Mouse (Mus musculus): ENCODE data around the gene Senp6.
A peak's percentile ranks its signal among the peaks of the same experiment; 100 is the strongest.
"Not testable (repeated sequence)": the region's sequence is repeated elsewhere in the genome, so short reads cannot be mapped to it uniquely, and the experiment has no call there.

Gene Senp6

DNA sequence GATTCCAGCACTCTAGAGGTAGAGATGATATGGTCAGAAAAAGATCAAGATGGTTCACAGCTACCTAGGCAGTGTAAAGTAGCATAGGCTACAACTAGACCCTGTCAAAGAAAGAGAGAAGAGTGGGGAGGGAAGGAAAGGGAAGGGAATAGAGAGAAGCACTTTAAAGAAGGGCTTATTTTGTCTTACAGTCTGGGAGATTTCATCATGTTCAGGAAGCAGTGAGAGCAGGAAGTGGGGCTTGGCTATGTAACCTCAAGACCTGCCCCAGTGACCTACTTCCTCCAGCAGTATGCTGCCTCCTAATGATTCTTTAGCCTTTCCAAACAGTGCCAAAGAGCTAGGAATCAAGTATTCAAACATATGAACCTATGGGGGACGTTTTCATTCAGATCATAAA, 14.2 kb downstream of the Senp6 start:
- DNase-seq = no peak

DNA sequence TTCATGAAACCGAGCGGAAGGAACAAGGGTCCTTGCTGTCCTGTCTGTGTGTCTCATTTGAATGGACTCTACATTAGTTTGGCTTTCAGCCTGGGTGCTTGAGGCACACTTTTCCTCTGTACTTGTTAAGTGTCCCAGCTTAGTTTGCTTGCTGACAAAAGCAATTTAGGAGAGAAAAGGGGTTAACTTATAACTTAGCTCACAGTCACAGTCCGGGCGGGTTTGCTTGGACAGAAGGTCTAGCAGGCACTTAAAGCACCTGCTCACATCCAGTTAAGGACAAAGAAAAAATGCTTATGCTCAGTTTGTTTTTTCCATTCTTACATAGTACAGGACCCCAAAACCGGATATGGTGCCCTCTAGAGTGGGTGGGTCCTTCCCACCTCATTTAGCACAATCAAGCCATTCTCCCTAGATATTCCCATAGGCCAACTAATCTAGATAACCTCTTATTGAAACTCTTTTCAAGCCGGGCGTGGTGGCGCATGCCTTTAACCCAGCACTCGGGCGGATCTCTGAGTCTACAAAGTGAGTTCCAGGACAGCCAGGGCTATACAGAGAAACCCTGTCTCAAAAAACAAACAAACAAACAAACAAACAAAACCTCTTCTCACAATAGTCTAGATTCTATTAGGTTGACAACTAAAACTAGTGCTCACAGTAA, 17.9 kb downstream of the Senp6 start:
- no peak for DNase-seq

DNA sequence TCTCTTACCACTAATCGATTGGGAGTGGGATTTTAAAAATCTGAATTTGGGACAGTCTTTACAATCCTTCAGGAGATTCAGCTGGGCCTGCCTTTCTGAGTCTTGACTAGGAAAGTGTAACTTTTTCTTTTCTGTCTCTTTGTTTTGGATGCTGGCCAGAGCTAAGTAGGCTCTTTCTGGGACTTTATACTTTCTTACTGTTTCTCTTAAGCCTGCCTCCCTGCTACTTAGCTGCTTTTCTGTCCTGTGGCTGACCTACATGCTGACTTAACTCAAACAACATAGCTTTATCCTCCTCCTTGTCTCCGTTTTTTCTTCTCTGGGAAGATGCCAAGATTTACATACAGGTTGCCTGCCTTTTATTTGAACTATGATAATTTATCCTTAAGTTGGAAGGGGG, 19.0 kb downstream of the Senp6 start:
- no peak for DNase-seq

DNA sequence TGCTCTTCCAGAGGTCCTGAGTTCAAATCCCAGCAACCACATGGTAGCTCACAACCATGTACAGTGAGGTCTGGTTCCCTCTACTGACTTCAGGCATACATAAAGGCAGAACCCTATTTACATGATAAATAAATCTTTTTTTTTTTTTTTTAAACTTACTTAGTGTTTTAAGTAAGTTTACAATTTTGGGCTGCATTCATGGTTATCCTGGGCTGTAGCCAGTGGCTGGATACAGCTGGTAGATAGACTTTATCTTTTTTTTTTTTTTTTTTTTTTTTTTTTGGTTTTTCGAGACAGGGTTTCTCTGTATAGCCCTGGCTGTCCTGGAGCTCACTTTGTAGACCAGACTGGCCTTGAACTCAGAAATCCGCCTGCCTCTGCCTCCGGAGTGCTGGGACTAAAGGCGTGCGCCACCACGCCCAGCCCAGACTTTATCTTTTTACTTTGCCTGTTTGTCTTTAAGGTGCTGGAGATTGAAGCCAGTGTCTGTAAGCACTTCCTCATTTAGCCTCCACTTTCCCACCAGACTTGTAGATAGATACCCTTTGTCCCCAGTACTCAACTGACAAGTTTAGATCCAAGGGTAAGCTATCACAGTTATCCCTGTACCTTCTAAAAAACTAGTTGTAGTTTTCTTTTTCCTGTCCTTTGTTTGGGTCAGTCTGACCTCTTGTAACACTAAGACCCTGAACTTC, 19.7 kb downstream of the Senp6 start:
- DNase-seq = not testable (repeated sequence)

DNA sequence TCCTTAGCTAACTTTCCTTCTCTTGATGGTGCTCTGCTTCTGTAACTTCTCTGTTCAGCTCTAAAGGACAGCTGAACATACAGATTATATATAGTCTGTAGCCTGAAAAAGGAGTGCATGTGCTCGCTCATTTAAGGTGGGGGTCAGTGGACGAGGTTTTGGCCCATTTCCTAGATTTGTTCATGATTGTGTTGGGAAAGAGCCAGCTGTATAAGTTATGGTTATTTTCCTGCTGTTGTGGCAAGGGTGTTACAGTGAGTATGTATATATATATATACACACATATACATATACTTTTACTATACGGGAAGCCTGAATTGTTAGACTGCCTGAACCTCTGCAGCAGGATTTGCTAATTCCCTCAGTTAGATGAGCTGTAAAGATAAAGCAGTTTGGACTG, 22.7 kb downstream of the Senp6 start:
- DNase-seq = no peak

DNA sequence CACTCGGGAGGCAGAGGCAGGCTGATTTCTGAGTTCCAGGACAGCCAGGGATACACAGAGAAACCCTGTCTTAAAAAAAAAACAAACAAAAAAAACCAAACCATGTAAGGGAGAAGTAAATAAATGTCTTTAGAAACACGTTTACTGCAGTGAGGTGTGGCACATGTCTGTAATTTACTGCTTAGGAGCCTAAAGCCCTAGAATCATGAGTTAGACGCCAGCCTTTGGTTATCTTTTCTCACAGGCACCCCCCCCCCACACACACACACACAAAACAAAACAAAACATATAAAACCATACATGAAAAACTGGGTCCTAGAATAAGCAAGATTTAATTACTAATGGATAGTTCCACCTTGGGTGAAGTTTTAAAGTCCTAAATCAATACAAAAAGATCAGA, 29.6 kb downstream of the Senp6 start:
- no peak for DNase-seq

DNA sequence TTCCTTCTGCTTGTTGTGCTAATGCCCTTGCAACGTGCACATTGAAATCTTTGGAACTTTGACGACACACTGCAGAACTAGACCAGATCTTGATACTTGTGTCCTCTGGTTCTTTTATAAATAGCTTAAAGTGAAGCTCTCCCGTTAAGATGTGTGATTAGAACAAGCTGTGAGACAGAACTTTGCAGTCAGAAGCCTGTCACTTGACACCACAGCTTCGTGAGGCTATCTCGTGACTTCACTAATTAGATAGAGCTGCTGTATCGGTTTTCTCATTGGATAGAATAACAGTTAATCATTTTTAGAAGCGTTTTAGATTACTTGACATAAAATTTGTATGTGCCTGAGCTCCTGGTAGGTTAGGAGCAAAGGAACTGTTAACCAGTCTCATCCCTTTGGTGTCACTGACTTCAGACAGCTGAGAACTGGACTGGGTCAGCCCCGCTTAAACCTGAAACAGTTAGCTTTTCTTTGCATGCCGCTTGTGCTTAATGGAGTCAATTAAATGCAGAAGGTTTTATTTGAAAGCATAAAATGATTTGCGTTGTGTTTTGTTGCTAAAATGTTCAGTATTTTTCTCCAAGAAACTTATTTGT, 79.4 kb downstream of the Senp6 start:
- peak; percentile 23 for DNase-seq

DNA sequence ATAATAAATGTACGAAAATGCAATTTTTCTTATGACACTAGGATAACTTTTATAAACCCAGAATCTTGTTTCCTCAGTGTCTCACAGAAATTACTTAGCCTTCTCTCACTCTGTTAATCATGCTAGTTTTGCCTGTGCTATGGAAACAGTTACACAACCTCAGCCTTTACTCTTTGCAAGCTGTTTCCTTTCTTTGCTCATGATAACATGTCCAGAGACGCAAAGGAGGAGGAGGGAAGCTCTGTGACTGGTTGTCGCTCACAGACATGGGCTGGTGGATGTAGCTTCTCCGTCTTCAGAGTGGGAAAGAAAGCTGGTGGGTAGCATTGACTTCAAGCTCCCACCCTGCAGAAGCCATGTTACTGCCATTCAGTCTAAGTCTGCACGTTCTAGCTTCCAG, 82.9 kb downstream of the Senp6 start:
- DNase-seq = no peak

DNA sequence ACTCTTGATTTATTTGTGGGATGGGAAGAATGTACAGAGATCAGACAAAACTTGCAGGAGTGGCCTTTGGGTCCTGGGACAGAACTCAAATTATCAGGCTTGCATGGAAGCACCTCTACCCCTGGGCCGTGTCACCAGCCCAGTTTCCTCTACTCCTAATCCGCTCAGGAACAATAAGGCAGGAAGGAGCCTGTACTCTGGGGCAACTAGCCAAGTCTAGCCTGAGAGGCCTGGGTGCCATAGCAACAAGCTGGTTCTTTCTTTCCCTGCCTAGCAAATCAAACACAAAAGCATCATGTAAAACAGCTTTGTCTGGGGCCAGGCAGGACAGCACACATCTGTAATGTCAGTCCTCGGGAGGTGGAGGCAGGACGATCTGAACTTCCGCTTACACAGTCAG, 88.6 kb downstream of the Senp6 start:
- DNase-seq = peak; percentile 33

DNA sequence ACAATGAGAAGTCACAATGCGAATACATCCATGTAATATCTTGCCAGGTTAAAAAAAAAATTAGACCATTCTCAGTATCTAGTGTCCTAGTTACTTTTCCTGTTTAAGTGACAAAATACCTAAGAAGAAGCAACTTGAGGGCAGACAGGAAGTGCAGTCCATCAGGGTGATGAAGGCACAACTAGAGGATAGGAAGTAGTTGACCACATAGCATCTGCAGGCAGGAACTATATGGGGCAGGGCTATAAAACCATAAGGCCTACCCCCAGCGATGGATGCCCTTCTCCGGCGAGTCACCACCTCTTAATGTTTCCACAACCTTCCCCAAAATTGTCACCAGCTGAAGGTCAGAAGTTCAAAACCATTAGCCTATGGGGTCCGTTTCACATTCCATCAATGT, 90.1 kb downstream of the Senp6 start:
- no peak for DNase-seq

DNA sequence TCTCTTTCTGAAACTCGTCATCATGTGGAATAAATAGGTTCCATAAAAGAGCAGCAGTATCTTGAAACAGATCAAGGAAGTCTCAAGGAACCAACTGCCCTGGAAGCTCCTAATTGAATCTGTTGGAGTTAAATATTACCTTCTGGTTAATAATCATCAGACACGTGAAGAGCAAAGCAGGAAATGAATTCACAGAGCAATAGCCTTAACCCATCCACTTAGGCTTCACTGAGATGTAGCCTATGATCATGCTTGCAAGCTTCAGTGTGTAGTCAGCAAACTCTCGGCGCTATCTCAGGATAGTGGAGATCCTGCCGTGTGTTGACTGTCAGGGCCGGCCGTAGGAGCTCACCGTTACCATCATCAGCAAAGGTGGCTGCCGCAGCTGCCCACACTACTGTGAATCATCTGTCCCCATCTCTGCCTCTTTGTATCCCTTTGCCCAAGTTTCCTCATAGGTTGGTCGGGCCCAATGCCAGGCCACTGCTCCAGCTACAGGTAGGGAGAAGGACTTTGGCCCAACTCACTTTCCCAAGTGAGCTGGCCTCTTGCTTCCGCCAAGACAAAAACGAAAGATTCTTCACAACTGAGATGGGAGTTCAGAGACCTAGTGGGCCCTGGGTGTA, 91.2 kb downstream of the Senp6 start:
- no peak for DNase-seq

DNA sequence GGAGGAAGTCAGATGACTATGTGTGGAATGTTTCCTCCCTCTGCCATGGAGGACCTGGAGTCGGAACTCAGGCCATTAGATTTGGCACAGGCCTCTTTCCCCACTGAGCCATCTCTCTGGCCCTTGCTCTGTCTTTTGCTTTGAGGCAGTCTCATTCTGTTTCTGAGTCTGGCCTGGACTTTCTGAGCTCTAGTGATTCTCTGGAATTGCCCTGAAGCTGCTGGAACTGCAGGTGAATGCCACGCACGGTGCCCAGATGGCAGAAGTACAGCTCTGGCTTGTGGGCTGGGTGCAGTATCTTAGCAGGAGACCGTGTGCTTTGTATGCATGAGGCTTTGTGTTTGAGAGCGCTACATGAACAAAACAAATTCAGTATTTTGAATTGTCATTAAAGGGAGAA, 92.2 kb downstream of the Senp6 start:
- DNase-seq = no peak

DNA sequence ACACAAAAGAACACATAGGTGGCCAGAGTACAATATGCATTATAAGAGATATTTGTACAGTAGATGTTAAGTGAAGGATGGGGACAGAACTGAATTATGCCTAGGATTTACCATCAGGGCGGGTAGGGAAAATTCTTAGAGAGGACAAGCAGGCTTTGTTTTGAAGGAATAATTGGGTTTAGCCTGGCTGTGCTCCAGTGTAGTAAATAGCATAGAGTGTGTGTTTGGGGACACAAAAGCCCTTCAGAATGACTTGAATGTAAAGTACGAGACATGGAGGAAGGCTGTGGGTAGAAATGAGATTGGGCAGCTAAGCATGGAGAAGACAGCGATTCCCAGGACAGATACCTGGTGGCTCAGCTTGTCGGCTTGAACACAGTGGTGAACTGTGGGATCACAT, 94.7 kb downstream of the Senp6 start:
- DNase-seq = no peak

DNA sequence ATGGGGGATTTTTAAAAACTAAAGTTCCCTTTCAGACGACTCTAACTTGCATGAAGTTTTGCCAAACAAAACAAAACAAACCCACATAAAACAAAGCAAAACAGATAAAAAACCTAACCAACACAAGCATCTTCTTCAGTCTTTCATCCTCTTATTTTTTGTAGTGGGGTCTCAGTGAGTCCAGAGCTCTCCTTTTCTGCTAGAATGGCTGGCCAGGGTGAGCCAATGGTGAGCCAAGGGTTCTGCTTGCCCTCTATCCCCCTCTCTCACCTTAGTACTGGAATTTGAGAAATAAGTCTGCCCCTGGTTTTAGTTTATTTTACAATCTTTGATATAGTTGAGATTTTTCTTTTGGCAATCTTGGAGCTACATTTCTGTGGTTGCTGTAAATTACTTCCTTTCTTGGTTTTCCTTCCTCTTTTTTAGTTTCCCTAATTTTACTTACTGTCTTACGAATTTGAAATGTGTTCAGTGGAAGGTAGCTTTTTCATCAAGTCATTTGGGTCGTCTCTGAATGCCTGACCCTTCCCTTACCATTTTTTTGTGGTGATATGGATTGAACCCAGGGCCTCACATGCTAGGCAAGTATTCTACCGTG, 96.5 kb downstream of the Senp6 start:
- DNase-seq = no peak

DNA sequence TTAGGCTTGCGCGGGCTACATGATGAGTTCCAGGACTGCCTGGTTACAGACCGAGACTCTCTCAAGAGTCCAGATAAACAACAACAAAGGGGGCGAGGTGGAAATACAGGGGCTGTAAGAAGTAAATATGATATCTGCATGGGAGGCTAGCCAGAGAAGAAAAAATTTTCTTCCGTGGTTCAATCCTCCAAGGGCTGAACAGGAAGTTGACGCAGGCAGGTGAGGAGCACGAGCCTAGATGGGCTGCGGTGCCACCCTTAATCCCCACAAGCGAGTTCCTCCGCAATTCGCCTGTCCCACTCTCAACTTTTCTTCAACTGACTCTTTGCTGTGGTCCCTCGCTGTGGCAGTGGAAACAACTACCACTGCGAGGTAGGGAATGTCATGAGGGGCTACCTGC, 97.5 kb downstream of the Senp6 start:
- DNase-seq = no peak

DNA sequence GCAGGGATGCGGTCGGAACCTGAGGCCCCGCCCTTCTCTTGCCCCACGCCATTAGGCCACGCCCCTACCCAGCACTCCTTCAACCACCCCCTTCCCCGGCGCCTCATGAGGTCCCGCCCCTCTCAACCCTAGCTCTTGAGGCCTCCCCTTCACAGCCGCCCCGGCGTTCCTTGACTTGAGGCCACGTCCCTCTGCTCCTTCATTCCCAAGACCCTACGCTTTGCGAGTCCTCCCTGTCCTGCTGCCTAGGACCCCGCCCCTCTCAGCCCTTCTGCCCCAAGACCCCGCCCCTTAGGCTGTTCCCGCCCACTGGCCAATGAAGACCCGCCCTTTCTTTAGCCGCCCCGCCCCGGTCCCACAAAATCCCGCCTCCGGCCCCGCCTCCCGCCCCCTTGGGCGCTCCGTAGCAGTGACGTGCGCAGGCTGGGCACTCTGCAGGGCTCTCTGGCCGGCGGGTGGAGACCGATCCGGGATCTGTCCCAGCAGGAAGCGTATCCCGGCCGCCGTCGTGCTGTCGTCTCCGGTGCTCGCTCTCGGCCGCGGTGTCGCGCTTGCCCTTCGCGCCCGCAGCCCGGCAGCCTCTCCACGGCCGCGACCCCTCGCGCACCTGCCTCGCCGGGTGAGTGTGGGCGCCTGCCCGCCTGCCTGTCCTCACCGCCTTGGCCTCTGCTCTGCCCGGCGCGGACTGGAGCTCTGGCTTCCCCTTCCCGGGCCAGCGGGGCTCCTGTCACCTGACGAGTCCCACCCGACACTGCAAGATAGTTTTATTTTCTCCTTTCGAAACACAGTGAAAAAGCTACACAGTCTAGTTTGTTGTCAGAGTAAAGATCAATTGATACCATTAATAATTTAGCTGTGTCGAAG, 98.1 kb downstream of the Senp6 start, which contains the start of gene Myo6:
Myo6 (plus strand) TSS at position 421 of the 864 bp plus-strand sequence.
- peak; percentile 95 for DNase-seq

DNA sequence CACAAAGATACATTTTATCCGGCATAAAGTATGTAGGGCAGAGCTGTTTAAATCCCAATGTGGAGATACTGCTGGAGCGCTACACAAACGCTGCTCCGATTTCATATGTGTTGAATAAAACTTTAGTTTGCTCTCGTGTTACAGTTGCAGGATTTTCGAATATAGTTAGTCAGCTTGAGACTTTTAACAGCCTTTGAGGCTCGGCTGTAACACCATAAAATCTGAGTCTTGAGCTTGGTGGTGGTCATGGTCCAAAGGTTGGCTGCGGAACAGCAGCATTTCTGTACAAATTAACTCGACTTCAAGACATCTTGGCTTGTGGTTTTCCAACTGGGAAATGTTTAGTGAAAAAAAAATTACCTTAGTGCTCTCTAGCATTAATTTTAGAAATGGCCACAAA, 99.0 kb downstream of the Senp6 start:
- DNase-seq = no peak

DNA sequence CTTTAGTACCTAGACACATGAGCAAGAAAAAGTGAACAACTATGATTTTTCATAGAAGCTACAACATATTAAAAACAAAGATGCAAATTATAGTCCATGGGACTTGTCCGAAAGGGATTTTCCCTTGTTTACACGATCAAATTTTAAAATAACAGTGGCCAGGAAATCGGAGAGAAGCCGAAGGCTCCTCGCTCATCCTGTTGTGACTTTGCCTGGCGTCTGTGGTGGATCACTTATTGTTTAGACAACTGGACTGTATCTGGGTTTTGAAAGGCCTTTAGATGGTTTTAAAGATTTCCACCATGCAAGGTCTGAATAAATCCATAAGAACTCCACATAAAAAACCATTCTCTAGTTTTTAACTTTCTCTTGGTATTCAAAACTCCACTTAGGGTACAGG, 99.7 kb downstream of the Senp6 start:
- no peak for DNase-seq

DNA sequence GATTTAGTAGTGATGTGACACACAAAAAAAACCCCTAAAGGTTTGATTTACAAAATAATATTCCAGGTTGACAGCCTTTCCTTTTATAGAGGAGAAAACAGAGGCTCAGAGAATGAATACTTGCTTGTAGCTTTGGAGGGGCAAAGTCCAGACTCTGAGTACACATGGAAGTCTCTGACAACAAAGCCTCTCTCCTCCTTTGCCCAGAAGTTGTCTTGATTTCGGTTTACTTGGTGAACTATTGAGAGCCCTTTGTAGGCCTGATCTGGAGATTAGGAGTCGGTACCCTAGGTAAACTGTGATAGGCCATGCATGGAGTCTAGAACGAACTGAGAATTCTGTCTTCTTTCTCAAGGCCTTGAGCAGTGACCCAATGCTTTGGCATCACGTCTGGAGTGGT, 100.4 kb downstream of the Senp6 start:
- no peak for DNase-seq

DNA sequence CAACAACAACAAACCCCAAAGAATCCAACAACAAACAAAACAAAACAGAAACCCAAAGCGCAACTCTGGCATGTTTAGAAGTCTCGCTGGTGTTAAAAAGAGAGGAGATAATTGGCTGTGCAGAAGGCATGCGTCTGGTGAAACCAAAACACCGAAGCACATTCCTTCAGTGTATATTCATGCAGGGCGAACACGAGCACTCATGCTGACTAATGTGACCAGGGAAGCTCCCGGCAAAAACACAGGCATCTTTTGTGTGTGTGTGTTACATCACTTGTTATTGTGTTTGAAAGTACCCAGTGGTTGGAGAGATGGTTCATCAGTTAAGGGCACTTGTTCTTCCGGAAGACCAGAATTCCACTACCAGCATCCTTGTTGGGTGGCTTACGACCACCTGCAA, 102.8 kb downstream of the Senp6 start:
- DNase-seq = no peak

DNA sequence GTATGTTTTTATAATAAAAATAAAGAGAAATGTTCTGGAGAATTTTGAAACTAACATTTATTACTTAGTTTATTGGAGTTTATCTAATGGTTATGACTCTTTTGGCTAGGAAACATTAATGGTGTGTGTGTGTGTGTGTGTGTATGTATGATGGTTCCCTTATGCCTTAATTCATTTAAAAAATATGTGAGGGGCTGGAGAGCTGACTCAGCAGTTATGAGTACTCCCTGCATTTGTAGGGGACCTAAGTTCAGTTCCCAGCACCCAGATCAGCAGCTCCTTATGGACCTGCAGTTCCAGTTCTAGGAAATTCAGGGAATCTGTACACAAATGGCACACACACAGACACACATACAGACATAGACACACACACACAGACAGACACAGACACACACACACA, 104.5 kb downstream of the Senp6 start:
- no peak for DNase-seq

DNA sequence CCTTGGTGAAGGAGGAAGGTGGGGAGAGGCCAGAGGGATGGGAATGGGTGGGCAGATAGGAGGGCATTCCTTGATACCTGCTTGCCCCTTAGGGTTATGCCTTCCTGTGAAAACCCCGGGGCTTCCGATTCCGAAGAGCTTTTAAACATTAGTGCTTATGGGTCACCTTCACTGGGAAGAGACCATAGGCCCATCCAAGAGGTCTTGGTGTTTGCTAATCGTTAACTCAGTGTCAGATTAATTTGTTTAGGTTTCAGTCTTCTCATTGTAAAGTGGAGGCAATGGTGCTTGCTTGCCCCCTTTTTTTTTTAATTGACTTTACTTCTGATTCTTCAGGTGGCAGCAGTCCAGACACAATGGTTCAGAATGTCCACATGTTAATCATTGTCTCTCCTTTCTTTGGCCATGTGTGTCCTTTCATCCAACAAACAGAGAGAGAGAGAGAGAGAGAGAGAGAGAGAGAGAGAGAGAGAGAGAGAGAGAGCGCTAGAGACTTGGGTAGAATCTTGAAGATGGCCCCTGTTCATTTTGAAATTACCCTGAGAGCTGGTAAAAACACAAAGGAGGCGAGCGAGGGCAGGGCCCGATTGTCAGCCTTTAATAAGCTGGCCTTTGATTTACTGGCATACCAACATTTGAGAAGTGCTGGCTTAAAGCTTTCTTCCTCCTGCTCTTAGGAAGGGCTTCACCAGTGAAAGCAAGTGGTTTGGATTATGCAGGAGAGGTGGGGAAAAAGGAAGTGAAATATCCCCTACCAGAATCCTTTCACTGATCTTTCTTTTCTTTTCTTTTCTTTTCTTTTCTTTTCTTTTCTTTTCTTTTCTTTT, 105.9 kb downstream of the Senp6 start:
- DNase-seq = no peak
